13 mouse cellular contexts compared by ENCODE assay signal in the genomic region with DNA sequence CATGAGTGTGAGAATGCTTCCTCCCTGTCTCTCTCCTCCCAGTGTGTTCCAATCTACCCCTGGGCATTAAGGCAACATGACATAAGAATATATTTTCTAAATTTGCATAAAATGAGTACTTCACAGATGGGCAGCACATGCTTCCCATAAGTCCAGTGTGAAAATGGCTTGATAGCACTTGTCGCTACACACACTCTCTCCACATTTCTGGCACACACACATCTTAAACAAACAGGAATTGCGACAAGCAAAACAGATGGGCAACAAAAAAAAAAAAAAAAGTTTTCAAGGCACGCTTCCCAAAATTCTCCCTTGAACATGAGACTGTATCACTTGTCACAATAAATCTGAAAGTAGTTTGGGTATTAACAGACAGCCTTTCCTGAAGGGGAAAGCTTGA.
"Had no signal": no experiment of that assay in that cellular context is flagged by ENCODE, and none has a peak within 500 bp of the region (broad histone marks: within the 10 kb centered on the region; RNA-seq: fewer than 3 reads in every experiment).

No protein-coding gene starts in this region.

- H3K9ac ChIP-seq: limb, embryonic 15.5 days; liver, embryonic 14.5 days; midbrain, embryonic 13.5 days; stomach, embryonic 15.5 days had no signal

- H3K4me2 ChIP-seq: limb, embryonic 15.5 days; midbrain, embryonic 13.5 days; stomach, embryonic 15.5 days had no signal

- H3K9me3 ChIP-seq: limb, embryonic 15.5 days; midbrain, embryonic 13.5 days; stomach, embryonic 15.5 days had no signal

- H3K36me3 ChIP-seq: limb, embryonic 15.5 days; midbrain, embryonic 13.5 days; stomach, embryonic 15.5 days had no signal

- ATAC-seq: midbrain, embryonic 13.5 days had no signal

- H3K27ac ChIP-seq: kidney, postnatal 0 days; left cerebral cortex, adult 2 months; limb, embryonic 15.5 days; liver, embryonic 14.5 days; midbrain, embryonic 13.5 days; stomach, embryonic 15.5 days had no signal

- H3K27me3 ChIP-seq: limb, embryonic 15.5 days; midbrain, embryonic 13.5 days; stomach, embryonic 15.5 days had no signal

- H3K4me3 ChIP-seq: left cerebral cortex, adult 2 months; limb, embryonic 15.5 days; midbrain, embryonic 13.5 days; stomach, embryonic 15.5 days had no signal

- H3K4me1 ChIP-seq: limb, embryonic 15.5 days; midbrain, embryonic 13.5 days; stomach, embryonic 15.5 days had no signal

- DNase-seq: kidney, adult 11 months; kidney, adult 9 months; kidney, postnatal 36 days; lung, adult 18-20 months; lung, postnatal 36 days; right cerebral cortex, postnatal 14 days; thymus, postnatal 36 days had no signal
